Mouse (Mus musculus): ENCODE measurements around the gene 1700019D03Rik.
"Not testable (repeated sequence)": the region's sequence is repeated elsewhere in the genome, so short reads cannot be mapped to it uniquely, and the experiment has no call there.

1700019D03Rik gene

DNA sequence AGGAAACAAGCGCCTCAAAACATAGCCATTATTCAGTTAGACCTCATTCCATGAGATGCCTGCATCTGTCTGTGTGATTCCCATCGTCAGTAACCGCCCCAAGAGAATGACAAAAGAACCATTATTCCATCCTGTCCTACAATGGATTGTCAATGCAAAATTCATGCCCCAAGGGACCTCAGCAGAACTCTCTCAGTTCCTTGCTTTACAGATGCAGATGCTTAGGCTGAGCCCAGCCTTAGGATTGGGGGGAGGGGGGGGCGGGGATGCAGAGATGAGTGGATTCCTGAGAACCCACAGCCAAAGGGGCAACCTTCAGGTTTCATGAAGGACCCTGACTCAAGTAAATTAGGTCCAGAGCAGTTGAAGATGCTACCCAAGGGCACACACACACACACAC, 66.4 kb downstream of the 1700019D03Rik start:
- peak; percentile 41 for DNase-seq

DNA sequence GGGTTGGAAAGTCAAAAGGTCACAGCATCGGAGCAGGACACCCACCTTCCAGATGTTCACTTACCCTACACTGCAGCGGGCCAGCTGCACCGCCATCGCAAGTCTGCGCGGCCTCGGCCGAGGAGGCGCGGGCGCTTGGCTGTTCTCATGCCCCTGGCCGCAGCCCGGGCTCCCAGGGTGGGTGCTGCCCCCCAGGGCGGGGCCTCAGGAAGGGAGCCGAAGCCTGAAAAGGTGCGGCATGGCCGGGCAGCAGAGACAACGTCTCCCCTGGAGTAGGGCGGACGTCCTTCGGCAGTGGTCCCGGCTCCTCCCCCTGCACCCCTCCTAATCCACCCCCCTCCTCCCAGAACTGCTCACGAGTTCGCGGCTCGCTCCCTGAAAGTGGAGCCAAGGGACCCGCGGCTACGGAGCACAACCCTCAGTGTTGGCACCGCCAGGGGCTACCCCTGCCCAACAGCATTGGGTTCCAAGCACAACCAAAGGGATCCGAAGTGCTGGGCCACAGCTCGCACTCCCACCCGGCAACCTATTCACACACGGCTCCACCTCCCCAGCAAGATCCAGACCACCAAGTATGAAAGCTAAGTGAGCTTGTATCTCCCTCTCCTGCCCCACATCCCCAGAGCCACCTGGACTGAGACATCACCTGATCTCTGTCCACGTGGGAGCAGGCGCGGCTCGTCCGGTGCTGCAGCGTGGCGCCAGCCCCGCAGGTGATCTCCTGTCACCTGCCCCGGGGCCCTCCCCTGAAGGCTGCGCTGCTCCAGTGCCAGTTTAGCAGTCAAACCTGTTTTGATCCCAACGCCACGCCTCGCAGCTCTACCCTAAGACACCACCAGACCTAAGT, 67.2 kb downstream of the 1700019D03Rik start:
- peak; percentile 90 for DNase-seq

DNA sequence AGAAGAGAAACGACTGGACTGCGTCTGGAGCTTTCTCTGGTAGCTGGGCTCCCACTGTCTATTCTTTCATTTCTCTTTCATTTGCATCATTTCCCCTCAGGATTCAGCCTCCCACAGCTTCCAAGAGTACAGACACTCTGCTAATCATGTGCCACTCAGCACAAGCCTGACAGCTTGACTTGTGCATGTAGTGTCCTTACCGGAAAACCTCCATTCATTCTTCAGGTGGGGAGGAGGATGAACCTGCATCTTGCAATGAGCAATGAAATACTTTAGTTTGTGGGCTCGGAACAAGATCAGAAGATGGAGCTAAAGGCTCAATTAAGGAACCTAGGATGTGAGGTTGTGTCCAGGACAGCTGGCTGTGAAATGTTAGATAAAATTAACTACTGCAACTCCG, 67.8 kb downstream of the 1700019D03Rik start:
- DNase-seq, result peak; percentile 90

DNA sequence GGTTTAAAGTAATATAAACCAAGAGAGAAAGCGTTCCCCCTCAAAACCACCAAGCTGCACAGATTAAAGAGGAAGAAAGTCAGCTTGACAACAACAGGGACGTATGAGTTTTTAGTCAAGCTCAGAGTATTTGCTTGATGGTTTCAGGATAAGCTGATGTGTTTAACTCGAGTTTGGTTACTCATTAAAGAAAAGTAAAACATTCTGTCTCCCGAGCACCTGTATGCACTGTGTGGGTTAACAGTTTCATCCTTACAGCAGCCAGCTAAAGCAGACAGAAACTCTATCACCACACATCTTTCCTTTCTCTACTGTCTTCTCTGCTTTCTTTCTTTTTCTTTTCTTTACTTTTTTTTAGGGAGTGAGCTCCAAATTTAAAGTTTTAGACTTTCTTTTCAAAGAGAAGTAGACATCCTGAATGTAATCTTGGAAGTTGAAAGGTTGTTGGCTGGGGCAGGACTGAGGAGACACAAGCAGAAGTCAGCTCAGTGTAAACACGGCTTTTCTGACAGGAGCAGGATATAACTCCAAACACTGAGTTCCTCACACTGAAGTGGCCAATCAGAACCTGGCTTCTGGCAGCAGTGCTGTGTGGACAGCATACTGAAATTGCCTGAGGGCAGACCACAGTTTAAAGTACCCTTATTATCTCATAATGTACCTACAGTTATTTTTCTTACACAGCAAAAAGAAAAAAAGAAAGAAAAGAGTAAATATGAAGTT, 68.7 kb downstream of the 1700019D03Rik start:
- peak; percentile 73 for DNase-seq

DNA sequence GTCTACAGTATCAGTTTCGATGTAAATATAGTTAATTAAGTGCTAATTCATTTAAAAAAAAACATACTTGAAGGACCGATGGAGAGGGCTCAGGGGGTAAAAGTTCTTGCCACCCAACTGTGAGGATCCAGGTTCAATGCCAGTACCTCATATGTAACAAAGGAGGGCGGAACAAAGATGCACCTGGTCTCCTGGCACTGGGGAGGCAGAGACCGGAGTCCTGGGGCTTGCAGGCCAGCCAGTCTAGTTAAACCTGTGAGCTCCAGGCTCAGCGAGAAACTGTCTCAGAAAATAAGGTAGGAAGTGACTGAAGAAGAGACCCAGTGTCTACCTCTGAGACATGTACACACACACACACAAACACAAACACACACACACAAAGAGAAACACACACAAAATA, 72.1 kb downstream of the 1700019D03Rik start:
- DNase-seq, result peak; percentile 70

DNA sequence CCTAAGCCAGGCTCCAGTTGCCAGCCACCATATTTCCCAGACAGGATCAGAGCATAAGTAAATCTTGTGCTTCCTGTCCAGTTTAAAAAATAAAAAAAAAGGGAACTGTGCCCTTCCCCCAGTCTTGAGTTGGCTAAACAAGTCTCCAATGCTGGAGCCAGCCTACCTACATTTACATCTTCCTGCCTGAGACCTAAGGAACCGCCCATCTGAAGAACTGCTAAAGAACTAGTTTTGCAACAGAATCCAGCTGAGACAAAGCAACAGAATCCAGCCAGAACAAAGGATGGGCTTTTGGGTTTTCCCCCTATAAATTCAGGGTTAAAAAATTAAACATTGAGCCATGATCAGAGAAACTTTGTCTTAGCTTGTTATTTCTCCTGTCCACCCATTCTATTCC, 81.0 kb downstream of the 1700019D03Rik start:
- DNase-seq, result no peak

DNA sequence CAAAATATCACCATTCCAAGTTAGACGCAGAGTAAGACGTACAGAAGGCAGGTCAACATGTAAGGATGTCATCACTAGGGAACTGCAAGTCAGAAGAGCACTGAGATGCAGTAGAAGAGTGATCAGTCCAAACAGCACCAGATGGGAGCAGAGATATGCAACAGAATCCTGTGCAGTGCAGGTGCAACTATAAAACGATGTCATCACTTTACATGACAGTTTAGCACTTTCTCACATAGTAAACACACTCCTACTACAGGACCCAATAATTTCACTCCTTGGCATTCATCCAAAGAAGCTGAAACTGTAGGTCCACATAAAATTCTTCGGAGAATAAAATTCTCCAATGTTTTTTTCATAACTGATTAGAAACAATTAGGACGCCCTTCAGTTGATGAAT, 85.5 kb downstream of the 1700019D03Rik start:
- no peak for DNase-seq

DNA sequence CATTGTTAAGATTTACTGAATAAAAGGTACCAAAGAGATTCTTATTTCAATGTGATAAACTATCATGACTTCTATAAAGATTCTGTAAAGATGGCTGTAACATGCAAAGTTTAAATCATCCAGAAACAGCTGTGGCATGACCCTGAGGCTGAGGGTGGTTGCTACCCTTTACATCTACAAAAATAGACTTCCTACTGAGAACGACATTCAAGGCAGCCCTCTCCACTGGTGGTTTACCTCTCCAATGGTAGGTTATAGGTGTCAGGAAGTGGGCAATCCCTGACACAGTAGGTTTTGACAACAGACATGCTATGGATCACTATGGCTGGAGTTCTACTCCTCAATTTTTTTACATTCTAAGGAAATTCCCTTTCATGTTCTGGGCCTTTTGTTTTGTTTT, 95.5 kb downstream of the 1700019D03Rik start:
- not testable (repeated sequence) for DNase-seq

DNA sequence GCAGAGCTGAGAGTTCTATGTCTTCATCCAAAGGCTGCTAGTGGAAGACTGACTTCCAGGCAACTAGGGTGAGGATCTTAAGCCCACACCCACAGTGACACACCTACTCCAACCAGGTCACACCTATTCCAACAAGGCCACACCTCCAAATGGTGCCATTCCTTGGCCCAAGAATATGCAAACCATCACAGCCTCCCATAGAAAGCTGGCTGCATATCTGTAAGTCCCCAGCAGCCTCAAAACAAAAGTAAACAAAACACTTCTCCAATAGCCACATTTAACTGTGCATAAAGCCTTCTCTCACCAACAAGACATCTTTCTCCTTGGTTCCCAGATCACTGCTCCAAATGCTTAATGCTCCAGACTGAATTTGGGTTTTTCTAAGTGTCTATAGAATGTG, 101.1 kb downstream of the 1700019D03Rik start:
- not testable (repeated sequence) for DNase-seq

DNA sequence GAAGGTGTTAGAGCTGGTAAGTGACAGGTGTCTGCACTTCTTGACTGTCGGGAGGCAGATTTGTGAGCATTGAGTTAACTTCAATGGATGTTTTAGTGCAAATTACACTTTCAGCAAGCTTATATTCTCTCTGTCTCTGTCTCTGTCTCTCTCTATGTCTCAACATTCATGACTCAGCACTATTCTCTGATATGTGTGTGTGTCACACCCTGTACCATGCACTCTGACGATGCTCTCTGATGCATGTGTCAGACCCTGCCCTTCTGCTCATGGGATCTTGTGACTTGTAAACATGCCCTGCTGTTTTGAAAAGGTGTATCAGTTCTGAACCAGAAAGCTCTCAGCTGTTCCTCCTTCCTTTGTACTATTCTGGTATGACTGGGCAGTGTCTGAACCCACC, 103.3 kb downstream of the 1700019D03Rik start:
- DNase-seq, result no peak

DNA sequence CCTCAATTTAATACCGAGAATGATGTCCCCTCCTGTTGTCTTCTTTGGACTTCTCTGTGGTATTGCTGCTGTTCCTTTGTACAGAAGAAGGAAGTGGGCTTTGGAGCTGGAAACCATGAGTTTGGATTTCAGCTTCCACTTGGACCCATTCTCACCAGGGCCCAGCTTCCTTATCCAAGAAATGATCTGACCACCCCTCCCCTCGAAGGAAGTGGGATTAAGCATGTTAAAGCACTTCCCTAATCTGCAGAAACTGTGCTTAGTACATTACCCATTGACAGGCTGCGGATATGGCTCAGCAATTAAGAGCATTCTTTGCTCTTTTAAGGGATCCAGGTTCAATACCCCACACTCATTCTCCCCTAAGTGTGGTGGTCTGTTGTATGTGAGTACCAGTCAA, 110.2 kb downstream of the 1700019D03Rik start:
- no peak for DNase-seq

DNA sequence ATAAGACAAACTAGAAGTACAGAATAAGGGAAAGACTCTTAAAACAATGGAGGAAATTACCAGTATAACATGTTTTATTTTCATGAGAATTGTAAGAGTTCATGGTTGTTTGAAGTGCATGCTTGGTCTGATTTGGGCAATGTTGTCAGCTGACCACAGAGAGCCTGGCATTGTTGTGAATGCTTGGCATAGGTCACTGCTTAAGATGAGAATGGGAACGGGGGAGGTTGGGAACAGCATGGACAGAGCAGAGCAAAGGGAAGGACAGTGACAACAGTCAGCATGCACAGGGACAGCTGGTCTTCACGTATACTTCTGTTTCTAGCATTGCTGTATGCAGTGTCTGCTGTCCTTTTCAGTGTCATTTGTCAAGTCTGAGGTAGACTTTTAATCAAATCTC, 135.8 kb downstream of the 1700019D03Rik start:
- DNase-seq, result no peak
